Mouse (Mus musculus) ovary, adult 18-20 months (tissue): ENCODE data around the gene Acot13.

ENCODE experiments used
- DNase-seq: peaks from one replicate; pipeline ENCODE4 v3.0.0; 2022; ENCODE audit warnings: low spot score, mixed read lengths

Gene Acot13

GRCm38 (mm10) chr13:24830756-24831352, 486 bp downstream of the Acot13 start:
- no peak for DNase-seq

- no peak for DNase-seq
These were observed 5.2 kb downstream of the Acot13 start for GRCm38 (mm10) chr13:24826116-24826515.

- no peak for DNase-seq
These were observed 5.8 kb downstream of the Acot13 start for GRCm38 (mm10) chr13:24825587-24825986.

GRCm38 (mm10) chr13:24824647-24825046, 6.7 kb downstream of the Acot13 start:
- DNase-seq, result no peak

- no peak for DNase-seq
These were observed 8.5 kb downstream of the Acot13 start for GRCm38 (mm10) chr13:24822663-24823343.

GRCm38 (mm10) chr13:24819931-24820330, 11.4 kb downstream of the Acot13 start:
- DNase-seq, result no peak

- DNase-seq, result no peak
These were observed 14.9 kb downstream of the Acot13 start for GRCm38 (mm10) chr13:24816125-24817092.

- no peak for DNase-seq
These were observed 16.7 kb downstream of the Acot13 start for GRCm38 (mm10) chr13:24814616-24815015.

- DNase-seq, result no peak
These were observed 18.8 kb downstream of the Acot13 start for GRCm38 (mm10) chr13:24812521-24812920.

- DNase-seq, result no peak
These were observed 25.3 kb downstream of the Acot13 start for GRCm38 (mm10) chr13:24806079-24806478.

GRCm38 (mm10) chr13:24803196-24803595, 28.1 kb downstream of the Acot13 start:
- DNase-seq, result no peak

- no peak for DNase-seq
These were observed 29.1 kb downstream of the Acot13 start for GRCm38 (mm10) chr13:24802131-24802691.

GRCm38 (mm10) chr13:24801308-24801921, 29.9 kb downstream of the Acot13 start, which contains the start of gene BC005537:
TSS of gene BC005537 (plus strand) at chr13:24801657.
- no peak for DNase-seq

GRCm38 (mm10) chr13:24800674-24801307, 30.5 kb downstream of the Acot13 start:
- DNase-seq, result peak; percentile 97

- DNase-seq, result peak; percentile 51
These were observed 31.2 kb downstream of the Acot13 start for GRCm38 (mm10) chr13:24799925-24800673.

- no peak for DNase-seq
These were observed 32.0 kb downstream of the Acot13 start for GRCm38 (mm10) chr13:24799378-24799777.

GRCm38 (mm10) chr13:24798686-24799085, 32.7 kb downstream of the Acot13 start:
- DNase-seq, result no peak

GRCm38 (mm10) chr13:24792411-24793045, 38.8 kb downstream of the Acot13 start:
- DNase-seq, result no peak

- DNase-seq, result no peak
These were observed 40.0 kb downstream of the Acot13 start for GRCm38 (mm10) chr13:24791349-24791748.

GRCm38 (mm10) chr13:24787477-24787876, 43.9 kb downstream of the Acot13 start:
- DNase-seq, result no peak
